Mouse (Mus musculus): ENCODE measurements around the gene Nelfb. TPM values are rescaled to one million over a fixed set of nuclear protein-coding genes. Genes with fewer than 3 reads are reported as not detected.

Nelfb gene
- polyA plus RNA-seq, 1 experiment from 2014 or later, result 102 TPM

DNA sequence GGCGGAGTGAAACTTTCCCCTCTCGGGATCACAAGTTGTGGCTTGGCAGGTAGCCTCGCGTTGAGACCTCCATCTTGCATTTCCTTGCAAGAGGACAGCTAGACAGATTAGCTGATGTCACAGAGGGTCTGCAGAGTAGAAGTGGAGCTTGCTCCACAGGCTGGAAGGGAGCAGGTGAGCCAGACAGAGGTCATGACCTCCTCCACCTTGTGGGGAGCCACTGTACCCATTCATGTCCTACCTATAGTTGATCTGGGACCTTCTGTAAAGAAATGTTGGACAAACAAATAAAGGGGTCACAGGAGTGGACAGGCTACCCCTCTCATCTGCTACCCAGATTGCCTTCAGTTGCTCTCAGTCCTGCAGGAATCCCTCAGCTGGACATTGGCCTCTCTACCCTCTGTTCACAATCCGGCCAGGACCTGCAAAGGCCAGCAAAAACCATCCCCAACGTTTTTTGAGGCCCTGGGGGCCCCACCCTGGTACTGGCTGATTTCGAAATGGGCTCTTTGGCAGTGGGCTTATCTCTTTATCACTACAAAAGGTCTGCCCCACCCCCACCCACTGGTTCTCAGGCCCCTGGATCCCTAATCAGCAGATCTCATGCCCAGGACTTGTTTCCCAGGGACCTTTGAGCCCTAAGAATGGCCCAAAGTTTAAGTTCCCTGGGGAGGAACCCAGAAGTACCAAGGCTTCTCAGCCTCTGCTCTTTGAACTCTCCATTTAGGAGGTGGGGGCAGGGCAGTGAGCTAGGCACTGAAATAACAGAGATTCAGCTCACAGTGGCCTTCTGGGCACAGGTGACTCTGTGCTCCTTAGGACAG is 36.2 kb downstream of the Nelfb start:
- Histone ChIP-seq H3K9me3 (ENCODE audit: control insufficient read depth, low read depth, low read length) (no peaks in the 10 kb centered on the region), H3K4me2 (replicated peaks; ENCODE audit: low read depth, low read length) (no peak overlapping the region), H3K27ac (ENCODE audit: low read length) (no peak overlapping the region), H3K4me3 (ENCODE audit: low read depth, low read length) (no peak overlapping the region), H3K36me3 (ENCODE audit: control insufficient read depth, insufficient read depth, low read length) (no peaks in the 10 kb centered on the region), H3K4me1 (ENCODE audit: control insufficient read depth, insufficient read depth, low read length) (peaks cover 29% of the 10 kb centered on the region), H3K9ac (replicated peaks; ENCODE audit: low read depth, low read length) (no peak overlapping the region), H3K27me3 (ENCODE audit: control insufficient read depth, insufficient read depth, low read length) (peaks cover under 1% of the 10 kb centered on the region)
- no peak for ATAC-seq (ENCODE audit: insufficient number of reproducible peaks, insufficient read depth, low FRiP score, low read depth)
- WGBS, result 50% methylated on average over 7 of the region's 7 CpGs

DNA sequence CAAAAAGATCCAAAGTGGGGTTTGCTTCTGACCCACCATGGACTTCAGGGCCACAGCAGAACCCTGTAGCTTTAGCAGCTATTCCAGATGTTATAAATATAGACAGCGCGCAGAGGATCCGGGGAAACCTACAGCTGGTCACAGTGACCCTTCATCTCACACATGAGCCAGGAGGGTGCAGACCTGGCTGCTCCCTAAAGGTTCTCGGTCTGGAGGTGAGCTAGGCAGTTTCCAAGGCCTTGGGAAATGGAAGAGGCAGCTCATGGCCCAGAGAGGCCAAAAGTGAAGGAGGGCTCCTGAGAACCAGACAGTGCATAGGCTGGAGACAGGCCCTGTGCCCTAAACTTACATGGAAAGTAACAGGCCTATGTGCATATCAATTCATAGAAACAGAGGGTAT is 37.5 kb downstream of the Nelfb start:
- peaks cover 28% of the 10 kb centered on the region for H3K4me1 ChIP-seq (ENCODE audit: control insufficient read depth, insufficient read depth, low read length)
- no peaks in the 10 kb centered on the region; the same call in 1 of the 2 replicates for H3K27me3 ChIP-seq (ENCODE audit: control insufficient read depth, insufficient read depth, low read length)
- H3K9ac ChIP-seq (replicated peaks; ENCODE audit: low read depth, low read length), result no peak overlapping the region
- no peak overlapping the region for H3K4me3 ChIP-seq (ENCODE audit: low read depth, low read length)
- no peaks in the 10 kb centered on the region for H3K9me3 ChIP-seq (ENCODE audit: control insufficient read depth, low read depth, low read length)
- H3K27ac ChIP-seq (ENCODE audit: low read length), result no peak overlapping the region
- WGBS, result 92% methylated on average over 4 of the region's 4 CpGs
- H3K4me2 ChIP-seq (replicated peaks; ENCODE audit: low read depth, low read length), result no peak overlapping the region
- ATAC-seq (ENCODE audit: insufficient number of reproducible peaks, insufficient read depth, low FRiP score, low read depth), result no peak
- no peaks in the 10 kb centered on the region for H3K36me3 ChIP-seq (ENCODE audit: control insufficient read depth, insufficient read depth, low read length)

DNA sequence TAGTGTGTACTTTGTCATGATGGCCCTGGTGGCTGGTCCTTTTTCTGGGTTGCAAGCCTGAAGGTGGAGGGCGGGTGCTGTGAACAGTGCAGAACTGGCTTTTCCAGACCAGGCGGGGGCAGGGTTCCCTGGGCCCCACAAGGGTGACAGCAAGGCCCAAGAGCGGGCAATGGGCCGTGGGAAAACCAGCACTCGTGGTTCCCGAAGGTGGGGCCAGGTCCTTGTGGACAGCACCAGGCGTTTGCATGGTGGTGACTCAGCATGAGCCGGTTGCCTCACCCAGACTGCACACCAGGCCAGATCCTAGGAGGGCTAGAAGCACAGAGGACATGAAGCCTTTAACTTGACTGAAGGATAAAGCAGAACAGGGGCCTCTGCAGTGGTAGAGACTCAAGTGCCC is 38.7 kb downstream of the Nelfb start:
- H3K27me3 ChIP-seq (ENCODE audit: control insufficient read depth, insufficient read depth, low read length), result no peaks in the 10 kb centered on the region
- H3K9me3 ChIP-seq (ENCODE audit: control insufficient read depth, low read depth, low read length), result no peaks in the 10 kb centered on the region
- peak overlapping the region; percentile 15; the same call in 1 of the 2 replicates for H3K27ac ChIP-seq (ENCODE audit: low read length)
- no peak for ATAC-seq (ENCODE audit: insufficient number of reproducible peaks, insufficient read depth, low FRiP score, low read depth)
- H3K9ac ChIP-seq (replicated peaks; ENCODE audit: low read depth, low read length), result no peak overlapping the region
- H3K4me3 ChIP-seq (ENCODE audit: low read depth, low read length), result no peak overlapping the region
- no peak overlapping the region for H3K4me2 ChIP-seq (replicated peaks; ENCODE audit: low read depth, low read length)
- no peaks in the 10 kb centered on the region for H3K36me3 ChIP-seq (ENCODE audit: control insufficient read depth, insufficient read depth, low read length)
- H3K4me1 ChIP-seq (ENCODE audit: control insufficient read depth, insufficient read depth, low read length), result peaks cover 24% of the 10 kb centered on the region
- 62% methylated on average over 8 of the region's 8 CpGs for WGBS

DNA sequence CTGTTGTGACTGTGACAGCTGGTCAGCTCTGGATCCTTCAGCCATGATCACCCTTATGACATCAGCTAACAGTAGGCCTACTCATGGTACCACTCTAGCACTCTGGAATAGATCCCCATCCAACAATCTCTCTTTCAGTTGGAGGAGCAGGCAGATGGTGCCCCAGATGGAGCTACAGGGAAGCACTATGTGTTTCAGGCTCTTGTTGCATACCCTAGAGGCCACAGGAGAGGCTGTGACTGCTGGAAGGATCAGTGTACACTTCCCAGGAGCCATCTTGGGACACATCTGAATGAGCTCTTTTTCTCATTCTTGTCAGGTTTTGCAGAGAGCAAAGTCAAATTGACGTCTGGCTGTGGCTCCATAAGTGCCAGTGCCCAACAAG is 39.5 kb downstream of the Nelfb start:
- Histone ChIP-seq H3K4me2 (replicated peaks; ENCODE audit: low read depth, low read length) (no peak overlapping the region), H3K27ac (ENCODE audit: low read length) (no peak overlapping the region), H3K27me3 (ENCODE audit: control insufficient read depth, insufficient read depth, low read length) (no peaks in the 10 kb centered on the region), H3K36me3 (ENCODE audit: control insufficient read depth, insufficient read depth, low read length) (no peaks in the 10 kb centered on the region), H3K4me1 (ENCODE audit: control insufficient read depth, insufficient read depth, low read length) (peaks cover 22% of the 10 kb centered on the region), H3K9me3 (ENCODE audit: control insufficient read depth, low read depth, low read length) (no peaks in the 10 kb centered on the region), H3K9ac (replicated peaks; ENCODE audit: low read depth, low read length) (no peak overlapping the region), H3K4me3 (ENCODE audit: low read depth, low read length) (no peak overlapping the region)
- ATAC-seq (ENCODE audit: insufficient number of reproducible peaks, insufficient read depth, low FRiP score, low read depth), result no peak
- WGBS, result 62% methylated on average over 1 of the region's 1 CpGs

DNA sequence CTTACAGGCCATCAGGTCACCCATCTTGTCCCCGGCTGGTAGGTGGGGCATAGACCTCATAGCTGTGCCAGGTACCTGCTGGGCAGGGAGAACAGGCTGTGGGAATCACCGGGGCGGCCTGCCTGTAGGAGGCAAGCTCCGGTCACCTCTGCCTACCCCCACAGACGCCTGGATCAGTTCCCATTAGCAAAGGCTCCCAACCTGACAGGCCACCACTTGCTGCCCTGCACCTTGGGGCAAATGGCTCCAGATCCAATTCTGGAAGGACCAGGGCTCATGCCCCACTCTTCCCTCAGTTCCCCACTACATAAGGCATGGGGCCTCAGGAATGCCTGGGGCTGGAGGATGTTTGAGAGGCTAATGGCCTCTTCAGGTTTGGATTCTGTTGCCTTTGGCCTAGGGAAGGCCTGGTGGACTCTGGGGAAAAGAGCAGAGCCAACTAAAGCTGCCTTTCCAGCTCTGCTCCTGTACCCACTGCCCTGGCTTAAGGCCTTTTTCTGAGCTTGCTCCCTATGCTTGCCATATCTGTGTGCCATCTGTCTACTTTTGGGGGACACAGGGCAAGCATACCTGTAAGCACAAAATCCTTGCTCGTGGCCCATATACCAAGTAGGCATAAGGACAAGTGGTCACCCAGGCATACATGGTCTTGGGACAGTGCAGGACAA is 40.1 kb downstream of the Nelfb start:
- Histone ChIP-seq H3K36me3 (ENCODE audit: control insufficient read depth, insufficient read depth, low read length) (no peaks in the 10 kb centered on the region), H3K4me1 (ENCODE audit: control insufficient read depth, insufficient read depth, low read length) (peaks cover 19% of the 10 kb centered on the region), H3K27ac (ENCODE audit: low read length) (no peak overlapping the region), H3K4me3 (ENCODE audit: low read depth, low read length) (no peak overlapping the region), H3K9ac (replicated peaks; ENCODE audit: low read depth, low read length) (no peak overlapping the region), H3K27me3 (ENCODE audit: control insufficient read depth, insufficient read depth, low read length) (no peaks in the 10 kb centered on the region), H3K4me2 (replicated peaks; ENCODE audit: low read depth, low read length) (no peak overlapping the region), H3K9me3 (ENCODE audit: control insufficient read depth, low read depth, low read length) (no peaks in the 10 kb centered on the region)
- WGBS, result 84% methylated on average over 6 of the region's 6 CpGs
- no peak for ATAC-seq (ENCODE audit: insufficient number of reproducible peaks, insufficient read depth, low FRiP score, low read depth)

DNA sequence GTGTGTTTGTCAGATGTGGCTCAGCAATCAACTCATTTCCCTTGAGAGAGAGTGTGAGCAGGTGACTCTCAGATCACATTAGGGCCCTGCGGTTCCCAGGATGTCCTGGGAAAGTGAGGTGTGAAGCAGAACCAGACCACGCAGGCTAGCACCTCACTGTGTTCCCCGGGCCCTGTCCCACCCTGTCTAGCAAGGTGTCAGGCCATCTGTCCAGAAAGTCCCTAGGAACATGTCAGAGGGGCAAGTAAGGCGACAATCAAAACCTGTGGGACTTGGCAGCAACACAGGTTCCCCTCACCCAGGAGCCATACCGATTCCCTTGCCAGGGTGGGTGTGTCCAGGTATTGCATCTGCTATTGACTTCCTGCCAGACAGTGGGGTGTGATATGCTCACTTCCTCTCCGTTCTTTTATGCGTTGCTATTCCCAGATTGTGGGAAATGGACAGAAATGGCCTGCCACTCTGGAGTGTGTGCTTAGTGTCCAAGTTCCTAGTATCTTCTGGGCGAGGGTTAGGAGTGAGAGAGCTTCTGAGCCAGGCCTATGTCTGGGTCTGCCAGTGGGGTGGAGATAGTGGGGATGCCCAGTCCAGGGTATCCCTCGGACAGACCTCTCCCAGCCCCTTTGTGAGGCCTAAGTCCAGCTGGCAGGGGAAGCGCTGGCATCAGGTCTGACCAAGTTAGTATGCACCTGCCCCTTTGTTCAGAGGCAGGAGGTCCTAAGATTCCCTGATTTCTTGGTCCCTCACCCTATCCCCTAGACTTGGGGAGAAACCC is 40.8 kb downstream of the Nelfb start:
- Histone ChIP-seq H3K36me3 (ENCODE audit: control insufficient read depth, insufficient read depth, low read length) (no peaks in the 10 kb centered on the region), H3K27ac (ENCODE audit: low read length) (no peak overlapping the region), H3K27me3 (ENCODE audit: control insufficient read depth, insufficient read depth, low read length) (no peaks in the 10 kb centered on the region), H3K9ac (replicated peaks; ENCODE audit: low read depth, low read length) (no peak overlapping the region), H3K4me2 (replicated peaks; ENCODE audit: low read depth, low read length) (no peak overlapping the region), H3K4me1 (ENCODE audit: control insufficient read depth, insufficient read depth, low read length) (peaks cover 19% of the 10 kb centered on the region), H3K4me3 (ENCODE audit: low read depth, low read length) (no peak overlapping the region), H3K9me3 (ENCODE audit: control insufficient read depth, low read depth, low read length) (no peaks in the 10 kb centered on the region)
- 60% methylated on average over 10 of the region's 10 CpGs for WGBS
- ATAC-seq (ENCODE audit: insufficient number of reproducible peaks, insufficient read depth, low FRiP score, low read depth), result no peak

DNA sequence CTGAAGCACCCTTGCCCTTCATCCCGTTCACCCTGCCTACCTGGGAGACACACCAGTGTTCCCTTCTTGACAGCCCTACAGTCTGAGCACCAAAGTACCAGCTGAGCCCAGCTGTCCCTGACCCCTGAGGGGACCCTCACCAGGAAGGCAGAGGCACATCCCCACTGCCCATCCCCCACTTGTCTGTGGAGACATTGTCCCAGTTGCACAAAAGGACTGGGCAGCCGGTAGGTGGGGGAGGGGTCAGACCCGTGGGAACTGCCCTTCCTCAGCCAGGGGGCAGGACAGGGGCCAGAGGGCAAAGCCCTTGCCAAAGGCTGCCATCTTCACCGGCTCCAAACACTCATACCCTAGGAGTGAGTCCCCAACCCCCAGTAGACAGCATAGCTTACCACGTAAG is 41.5 kb downstream of the Nelfb start:
- H3K9me3 ChIP-seq (ENCODE audit: control insufficient read depth, low read depth, low read length), result no peaks in the 10 kb centered on the region
- peaks cover 16% of the 10 kb centered on the region for H3K4me1 ChIP-seq (ENCODE audit: control insufficient read depth, insufficient read depth, low read length)
- no peaks in the 10 kb centered on the region for H3K27me3 ChIP-seq (ENCODE audit: control insufficient read depth, insufficient read depth, low read length)
- 36% methylated on average over 5 of the region's 5 CpGs for WGBS
- no peak overlapping the region for H3K4me2 ChIP-seq (replicated peaks; ENCODE audit: low read depth, low read length)
- no peak overlapping the region for H3K4me3 ChIP-seq (ENCODE audit: low read depth, low read length)
- H3K36me3 ChIP-seq (ENCODE audit: control insufficient read depth, insufficient read depth, low read length), result no peaks in the 10 kb centered on the region
- no peak overlapping the region for H3K27ac ChIP-seq (ENCODE audit: low read length)
- no peak overlapping the region for H3K9ac ChIP-seq (replicated peaks; ENCODE audit: low read depth, low read length)
- no peak for ATAC-seq (ENCODE audit: insufficient number of reproducible peaks, insufficient read depth, low FRiP score, low read depth)

DNA sequence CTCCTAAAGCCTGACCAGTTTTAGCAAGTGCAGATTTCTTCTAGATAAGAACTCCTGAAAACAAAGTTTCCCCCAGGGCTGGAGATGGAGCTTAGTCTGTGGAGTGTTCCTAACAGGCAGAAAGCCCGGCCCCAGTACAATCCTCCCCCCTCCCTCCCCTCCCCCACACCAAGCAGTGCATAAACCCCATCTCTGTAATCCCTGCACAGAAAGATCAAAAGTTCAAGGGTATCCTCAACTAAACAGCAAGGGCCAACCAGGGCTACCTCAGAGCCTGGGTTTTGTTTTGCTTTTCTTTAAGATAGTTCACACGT is 42.7 kb downstream of the Nelfb start:
- Histone ChIP-seq H3K4me3 (ENCODE audit: low read depth, low read length) (peak overlapping the region; percentile 39), H3K4me2 (replicated peaks; ENCODE audit: low read depth, low read length) (peak overlapping the region; percentile 82), H3K4me1 (ENCODE audit: control insufficient read depth, insufficient read depth, low read length) (peaks cover 16% of the 10 kb centered on the region), H3K27me3 (ENCODE audit: control insufficient read depth, insufficient read depth, low read length) (no peaks in the 10 kb centered on the region), H3K9ac (replicated peaks; ENCODE audit: low read depth, low read length) (peak overlapping the region; percentile 33; the same call in 1 of the 2 replicates), H3K36me3 (ENCODE audit: control insufficient read depth, insufficient read depth, low read length) (no peaks in the 10 kb centered on the region), H3K9me3 (ENCODE audit: control insufficient read depth, low read depth, low read length) (no peaks in the 10 kb centered on the region), H3K27ac (ENCODE audit: low read length) (peak overlapping the region; percentile 52; the same call in 1 of the 2 replicates)
- 24% methylated on average over 2 of the region's 2 CpGs for WGBS
- ATAC-seq (ENCODE audit: insufficient number of reproducible peaks, insufficient read depth, low FRiP score, low read depth), result no peak

All from stomach, embryonic 14.5 days (tissue).